Mouse (Mus musculus) left cerebral cortex, adult 9 months (tissue): ENCODE measurements around the gene Fmnl1.
"Not testable (repeated sequence)": the region's sequence is repeated elsewhere in the genome, so short reads cannot be mapped to it uniquely, and the experiment has no call there.

Experiments
- DNase-seq, 2 experiments: peaks; one replicate each; pipeline ENCODE4 v3.0.0; 2022; ENCODE audit warnings: low spot score in 2 of 2

Gene Fmnl1

DNA sequence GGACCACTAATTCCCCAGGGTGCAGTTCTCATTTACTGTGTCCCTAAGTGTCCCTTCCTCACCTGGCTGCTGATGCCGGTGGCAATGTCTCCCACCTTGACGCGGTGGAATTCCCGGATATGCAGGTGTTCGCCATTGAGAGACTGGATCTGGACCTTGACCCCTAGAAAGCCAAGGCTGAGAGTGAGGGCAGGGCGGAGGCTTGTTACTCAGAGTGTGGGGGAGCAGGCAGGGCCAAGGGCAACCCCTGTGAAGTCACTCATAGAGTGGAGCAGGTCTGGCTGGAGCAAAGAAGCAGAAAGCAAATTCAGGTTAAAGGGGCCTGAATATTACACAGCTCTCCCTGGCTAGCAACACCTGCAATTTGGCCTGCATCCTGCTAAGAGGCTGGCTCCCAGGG lies 50.5 kb downstream of the Fmnl1 start:
- DNase-seq, result no peak

DNA sequence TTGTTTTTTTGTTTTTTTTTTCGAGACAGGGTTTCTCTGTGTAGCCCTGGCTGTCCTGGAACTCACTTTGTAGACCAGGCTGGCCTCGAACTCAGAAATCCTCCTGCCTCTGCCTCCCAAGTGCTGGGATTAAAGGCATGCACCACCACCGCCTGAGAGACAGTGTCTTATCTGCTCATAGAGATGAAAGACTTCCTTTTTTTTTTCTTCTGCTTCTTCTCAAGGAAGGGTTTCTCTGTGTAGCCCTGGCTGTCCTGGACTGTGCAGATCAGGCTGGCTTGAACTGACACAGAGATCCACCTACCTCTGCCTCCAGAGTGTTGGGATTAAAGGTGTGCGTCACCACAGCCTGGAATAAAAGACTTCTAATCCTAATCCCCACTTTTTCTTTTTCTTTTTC lies 51.8 kb downstream of the Fmnl1 start:
- DNase-seq, result not testable (repeated sequence)

DNA sequence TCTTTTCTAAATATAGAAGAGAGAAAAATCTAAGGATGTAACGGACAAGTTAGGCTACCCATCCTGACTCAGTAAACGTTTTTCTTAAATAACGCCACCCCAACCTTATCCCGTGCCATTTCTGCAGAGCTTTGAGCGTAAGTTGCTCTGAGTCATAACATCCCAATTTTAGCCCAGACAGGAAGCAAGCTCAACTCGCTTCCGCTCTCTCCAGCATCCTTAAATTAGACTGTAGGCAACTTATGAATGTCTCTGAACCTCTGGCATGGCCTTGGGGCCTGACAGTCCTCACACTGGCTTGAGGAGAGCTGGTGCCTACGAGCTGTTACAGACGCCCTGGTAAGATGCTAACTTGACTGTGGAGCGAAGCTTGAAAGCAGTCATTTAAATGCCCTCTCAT lies 52.5 kb downstream of the Fmnl1 start:
- DNase-seq, result peak in 1 of 2 experiments; percentile 64

DNA sequence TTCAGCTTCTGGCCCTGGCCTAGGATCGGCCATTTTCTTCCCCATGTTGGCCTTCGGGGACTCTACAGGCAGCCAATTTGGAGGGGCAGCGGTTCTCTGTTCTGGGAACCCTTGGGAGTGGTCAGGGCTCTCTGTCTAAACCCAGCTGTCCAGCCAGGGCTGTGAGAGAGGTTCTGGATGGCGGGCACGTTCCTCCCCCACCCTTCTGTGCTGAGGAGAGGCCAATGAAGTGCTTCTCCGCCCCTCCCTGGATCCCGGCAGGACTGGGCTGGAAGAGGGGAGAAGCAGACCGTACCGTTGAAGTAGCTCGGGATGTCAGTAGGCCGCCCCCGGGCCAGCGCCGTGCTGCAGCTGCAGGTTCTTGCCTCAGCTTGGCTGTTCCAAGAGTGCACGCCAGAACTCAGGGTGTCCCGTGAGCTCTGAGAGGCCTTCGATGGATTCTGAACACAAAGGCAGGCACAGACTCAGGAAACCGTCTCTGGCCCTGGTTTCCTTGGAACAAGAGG lies 53.1 kb downstream of the Fmnl1 start:
- no peak for DNase-seq

GRCm38 (mm10) chr11:103229608-103230007 lies 58.7 kb downstream of the Fmnl1 start:
- no peak for DNase-seq

GRCm38 (mm10) chr11:103230626-103231025 lies 59.7 kb downstream of the Fmnl1 start:
- no peak for DNase-seq

GRCm38 (mm10) chr11:103231367-103231766 lies 60.5 kb downstream of the Fmnl1 start:
- DNase-seq, result no peak

GRCm38 (mm10) chr11:103232966-103233365 lies 62.1 kb downstream of the Fmnl1 start:
- peak in 1 of 2 experiments; percentile 89 for DNase-seq

GRCm38 (mm10) chr11:103234447-103234846 lies 63.5 kb downstream of the Fmnl1 start:
- no peak for DNase-seq

DNA sequence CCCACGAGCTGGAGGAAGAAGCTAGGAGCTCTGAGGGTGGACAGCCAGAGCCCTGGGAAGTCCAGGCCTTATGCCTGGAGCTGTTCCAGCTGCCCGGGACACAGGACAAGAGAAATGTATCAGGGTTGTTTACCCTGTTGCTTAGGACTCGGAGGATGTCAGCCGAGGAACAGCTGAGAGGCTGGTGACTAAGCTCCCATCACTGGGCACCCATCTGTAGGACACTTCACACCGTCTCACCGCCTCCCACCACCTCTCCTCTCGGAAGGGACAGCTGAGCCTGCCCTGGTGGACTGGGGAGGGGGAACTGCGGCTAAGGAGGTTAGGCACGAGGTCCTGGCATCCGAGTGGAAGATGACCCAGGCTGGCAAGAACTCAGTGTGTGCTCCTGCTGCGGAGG lies 64.8 kb downstream of the Fmnl1 start:
- peak in 1 of 2 experiments; percentile 40 for DNase-seq

GRCm38 (mm10) chr11:103236431-103236830 lies 65.5 kb downstream of the Fmnl1 start:
- DNase-seq, result no peak

GRCm38 (mm10) chr11:103236903-103237302 lies 66.0 kb downstream of the Fmnl1 start:
- no peak for DNase-seq

- no peak for DNase-seq
Measured at GRCm38 (mm10) chr11:103237757-103238156, 66.8 kb downstream of the Fmnl1 start.

- no peak for DNase-seq
Measured at GRCm38 (mm10) chr11:103240740-103241139, 69.8 kb downstream of the Fmnl1 start.

GRCm38 (mm10) chr11:103244856-103245255 lies 73.9 kb downstream of the Fmnl1 start:
- DNase-seq, result no peak

GRCm38 (mm10) chr11:103246081-103246730 lies 75.3 kb downstream of the Fmnl1 start:
- peak in 1 of 2 experiments; percentile 44 for DNase-seq

GRCm38 (mm10) chr11:103246731-103247290 lies 75.9 kb downstream of the Fmnl1 start:
- DNase-seq, result no peak

DNA sequence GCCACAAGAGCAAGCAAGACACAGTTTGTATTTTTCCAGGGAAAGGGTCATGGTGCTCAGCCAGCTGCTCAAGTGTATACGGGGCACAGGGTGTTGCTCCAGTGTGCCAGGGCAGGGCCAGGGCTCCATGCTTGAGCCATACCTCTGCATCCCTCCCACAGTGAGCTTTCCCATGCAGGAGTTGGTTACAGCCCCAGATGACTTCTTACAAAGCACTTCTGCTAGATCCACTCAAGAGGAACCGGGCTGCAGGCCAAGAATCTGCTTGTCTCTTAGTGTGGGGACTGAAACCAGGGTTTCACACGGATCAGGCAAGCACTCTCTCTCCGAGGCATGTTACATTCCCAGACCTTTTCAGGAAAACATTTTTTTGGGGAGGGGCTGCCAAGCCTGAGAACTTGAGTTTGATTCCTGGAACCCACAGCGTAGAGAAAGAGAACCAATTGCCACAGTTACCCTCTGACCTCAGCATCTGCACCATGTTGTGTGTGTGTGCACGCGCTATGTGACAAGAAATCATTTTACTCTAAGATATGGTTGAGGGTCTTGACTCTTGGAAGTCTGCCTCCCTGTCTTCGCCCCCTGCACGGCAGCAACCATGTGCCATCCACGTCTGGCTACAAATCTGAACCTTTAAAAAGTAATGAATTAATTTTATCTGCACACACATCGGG lies 76.7 kb downstream of the Fmnl1 start:
- peak; percentile 36 to 80 for DNase-seq
